Mouse (Mus musculus): Measurements from ENCODE around the gene Plxnb2.

Gene Plxnb2

GRCm38 (mm10) chr15:89180571-89181229 is at the start of gene Plxnb2:
TSS of gene Plxnb2 (minus strand) at chr15:89180788.
- peak; percentile 60 for DNase-seq (ENCODE audit: low read depth, low spot score)

GRCm38 (mm10) chr15:89215611-89216233 is 35.1 kb upstream of the Plxnb2 start:
- no peak for DNase-seq (ENCODE audit: low read depth, low spot score)

- no peak for DNase-seq (ENCODE audit: low read depth, low spot score)
Measured at GRCm38 (mm10) chr15:89214953-89215352, 34.4 kb upstream of the Plxnb2 start.

GRCm38 (mm10) chr15:89213517-89213916 is 32.9 kb upstream of the Plxnb2 start:
- no peak for DNase-seq (ENCODE audit: low read depth, low spot score)

GRCm38 (mm10) chr15:89212495-89212894 is 31.9 kb upstream of the Plxnb2 start:
- no peak for DNase-seq (ENCODE audit: low read depth, low spot score)

GRCm38 (mm10) chr15:89211716-89212461 is 31.3 kb upstream of the Plxnb2 start:
- DNase-seq (ENCODE audit: low read depth, low spot score), result no peak

GRCm38 (mm10) chr15:89210915-89211715 is 30.5 kb upstream of the Plxnb2 start, which contains the start of gene Ppp6r2:
TSS of gene Ppp6r2 (plus strand) at chr15:89211553.
- peak; percentile 48 for DNase-seq (ENCODE audit: low read depth, low spot score)

- DNase-seq (ENCODE audit: low read depth, low spot score), result peak; percentile 60
Measured at GRCm38 (mm10) chr15:89209886-89210761, 29.5 kb upstream of the Plxnb2 start.

- DNase-seq (ENCODE audit: low read depth, low spot score), result no peak
Measured at GRCm38 (mm10) chr15:89207457-89207856, 26.9 kb upstream of the Plxnb2 start.

GRCm38 (mm10) chr15:89197056-89197455 is 16.5 kb upstream of the Plxnb2 start:
- no peak for DNase-seq (ENCODE audit: low read depth, low spot score)

- peak; percentile 96 for DNase-seq (ENCODE audit: low read depth, low spot score)
Measured at GRCm38 (mm10) chr15:89196313-89196706, 15.7 kb upstream of the Plxnb2 start, which contains the start of gene Dennd6b. TSS of gene Dennd6b (minus strand) at chr15:89196496.

GRCm38 (mm10) chr15:89195690-89196312 is 15.2 kb upstream of the Plxnb2 start:
- peak; percentile 84 for DNase-seq (ENCODE audit: low read depth, low spot score)

GRCm38 (mm10) chr15:89195261-89195681 is 14.7 kb upstream of the Plxnb2 start:
- DNase-seq (ENCODE audit: low read depth, low spot score), result no peak

GRCm38 (mm10) chr15:89184937-89185227 is 4.3 kb upstream of the Plxnb2 start:
- DNase-seq (ENCODE audit: low read depth, low spot score), result no peak

- no peak for DNase-seq (ENCODE audit: low read depth, low spot score)
Measured at GRCm38 (mm10) chr15:89184141-89184936, 3.8 kb upstream of the Plxnb2 start.

- no peak for DNase-seq (ENCODE audit: low read depth, low spot score)
Measured at GRCm38 (mm10) chr15:89182842-89183241, 2.3 kb upstream of the Plxnb2 start.

GRCm38 (mm10) chr15:89182328-89182741 is 1.7 kb upstream of the Plxnb2 start:
- DNase-seq (ENCODE audit: low read depth, low spot score), result no peak

GRCm38 (mm10) chr15:89181561-89182270 is 1.1 kb upstream of the Plxnb2 start:
- no peak for DNase-seq (ENCODE audit: low read depth, low spot score)

- no peak for DNase-seq (ENCODE audit: low read depth, low spot score)
Measured at GRCm38 (mm10) chr15:89180081-89180541, 477 bp downstream of the Plxnb2 start.

Measured in telencephalon, adult 2 months (tissue).